Mouse (Mus musculus): ENCODE measurements around the gene Gng7. TPM values are rescaled to one million over a fixed set of nuclear protein-coding genes. Genes with fewer than 3 reads are reported as not detected.
A peak's percentile ranks its signal among the peaks of the same experiment; 100 is the strongest.
"Not testable (repeated sequence)": the region's sequence is repeated elsewhere in the genome, so short reads cannot be mapped to it uniquely, and the experiment has no call there.

The Gng7 gene
- polyA plus RNA-seq (2016; fragmentation: Nextera tagmentation; extraction: Ambion mirVana), result 6.0 and 8.4 TPM in 2 replicates

- Histone ChIP-seq H3K27me3 (ENCODE audit: low read depth, poor library complexity, severe bottlenecking) (peaks cover 8% of the 10 kb centered on the region; the same call in 1 of the 2 replicates), H3K27ac (replicated peaks) (peak within 1 kb of the TSS; percentile 76), H3K4me1 (peaks cover 25% of the 10 kb centered on the region), H3K4me3 (peak within 1 kb of the TSS; percentile 56), H3K9me3 (replicated peaks) (no peaks in the 10 kb centered on the region), H3K36me3 (no peaks in the 10 kb centered on the region)
- peak; percentile 99 for DNase-seq (ENCODE audit: low spot score)
- 10% methylated on average over 31 of the region's 31 CpGs for WGBS
Measured at GRCm38 (mm10) chr10:81014393-81015384, at the start of gene Gng7. TSS of gene Gng7 (minus strand) at chr10:81014945.

GRCm38 (mm10) chr10:81064519-81064918 lies 49.8 kb upstream of the Gng7 start:
- DNase-seq (ENCODE audit: low spot score); H3K36me3 ChIP-seq; H3K27ac ChIP-seq (replicated peaks); H3K27me3 ChIP-seq (ENCODE audit: low read depth, poor library complexity, severe bottlenecking); H3K4me3 ChIP-seq; H3K9me3 ChIP-seq (replicated peaks): not testable (repeated sequence)
- peaks cover 15% of the 10 kb centered on the region for H3K4me1 ChIP-seq
- 89% methylated on average over 8 of the region's 8 CpGs for WGBS

- no peaks in the 10 kb centered on the region for H3K27me3 ChIP-seq (ENCODE audit: low read depth, poor library complexity, severe bottlenecking)
- H3K36me3 ChIP-seq, result 0 out of 2 replicates have a peak, but pooled peaks cover 3% of the 10 kb centered on the region
- H3K4me1 ChIP-seq, result peaks cover 24% of the 10 kb centered on the region
- WGBS, result 69% methylated on average over 4 of the region's 4 CpGs
- no peaks in the 10 kb centered on the region for H3K9me3 ChIP-seq (replicated peaks)
- DNase-seq (ENCODE audit: low spot score), result no peak
- no peak overlapping the region for H3K4me3 ChIP-seq
- H3K27ac ChIP-seq (replicated peaks), result no peak overlapping the region
Measured at GRCm38 (mm10) chr10:81062710-81063109, 48.0 kb upstream of the Gng7 start.

GRCm38 (mm10) chr10:81059603-81060543 lies 45.1 kb upstream of the Gng7 start, which contains the start of gene Sgta:
TSS of gene Sgta (minus strand) at chr10:81060181.
- H3K9me3 ChIP-seq (replicated peaks), result no peaks in the 10 kb centered on the region
- no peaks in the 10 kb centered on the region for H3K27me3 ChIP-seq (ENCODE audit: low read depth, poor library complexity, severe bottlenecking)
- H3K36me3 ChIP-seq, result peaks cover 22% of the 10 kb centered on the region
- peak; percentile 99 for DNase-seq (ENCODE audit: low spot score)
- H3K4me1 ChIP-seq, result peaks cover 24% of the 10 kb centered on the region
- peak within 1 kb of the TSS; percentile 86 for H3K27ac ChIP-seq (replicated peaks)
- peak within 1 kb of the TSS; percentile 73 for H3K4me3 ChIP-seq
- WGBS, result under 1% methylated on average over 48 of the region's 48 CpGs

- Histone ChIP-seq H3K4me3 (peak overlapping the region; percentile 73), H3K4me1 (peaks cover 24% of the 10 kb centered on the region), H3K27me3 (ENCODE audit: low read depth, poor library complexity, severe bottlenecking) (no peaks in the 10 kb centered on the region), H3K27ac (replicated peaks) (no peak overlapping the region), H3K36me3 (peaks cover 29% of the 10 kb centered on the region), H3K9me3 (replicated peaks) (no peaks in the 10 kb centered on the region)
- no peak for DNase-seq (ENCODE audit: low spot score)
- 91% methylated on average over 6 of the region's 6 CpGs for WGBS
Measured at GRCm38 (mm10) chr10:81058896-81059295, 44.2 kb upstream of the Gng7 start.

GRCm38 (mm10) chr10:81057406-81058130 lies 42.8 kb upstream of the Gng7 start:
- 0 out of 2 replicates have a peak overlapping the region, but pooled peaks have one; percentile 12 for H3K4me3 ChIP-seq
- H3K27ac ChIP-seq (replicated peaks), result no peak overlapping the region
- peaks cover 41% of the 10 kb centered on the region for H3K36me3 ChIP-seq
- no peaks in the 10 kb centered on the region for H3K9me3 ChIP-seq (replicated peaks)
- no peaks in the 10 kb centered on the region for H3K27me3 ChIP-seq (ENCODE audit: low read depth, poor library complexity, severe bottlenecking)
- WGBS, result 95% methylated on average over 23 of the region's 23 CpGs
- H3K4me1 ChIP-seq, result peaks cover 24% of the 10 kb centered on the region
- DNase-seq (ENCODE audit: low spot score), result no peak

- H3K27ac ChIP-seq (replicated peaks); H3K9me3 ChIP-seq (replicated peaks); H3K27me3 ChIP-seq (ENCODE audit: low read depth, poor library complexity, severe bottlenecking); H3K4me3 ChIP-seq; DNase-seq (ENCODE audit: low spot score): not testable (repeated sequence)
- 88% methylated on average over 11 of the region's 11 CpGs for WGBS
- Histone ChIP-seq H3K4me1 (peaks cover 24% of the 10 kb centered on the region), H3K36me3 (peaks cover 58% of the 10 kb centered on the region)
Measured at GRCm38 (mm10) chr10:81055802-81056340, 41.1 kb upstream of the Gng7 start.

GRCm38 (mm10) chr10:81055169-81055568 lies 40.4 kb upstream of the Gng7 start:
- Histone ChIP-seq H3K27me3 (ENCODE audit: low read depth, poor library complexity, severe bottlenecking) (no peaks in the 10 kb centered on the region), H3K4me3 (no peak overlapping the region), H3K4me1 (peaks cover 24% of the 10 kb centered on the region), H3K27ac (replicated peaks) (no peak overlapping the region), H3K9me3 (replicated peaks) (no peaks in the 10 kb centered on the region), H3K36me3 (peaks cover 65% of the 10 kb centered on the region)
- WGBS, result 94% methylated on average over 6 of the region's 6 CpGs
- DNase-seq (ENCODE audit: low spot score), result no peak

- no peak overlapping the region for H3K4me3 ChIP-seq
- peaks cover 3% of the 10 kb centered on the region for H3K4me1 ChIP-seq
- no peak for DNase-seq (ENCODE audit: low spot score)
- WGBS, result 90% methylated on average over 5 of the region's 5 CpGs
- H3K36me3 ChIP-seq, result peaks cover 88% of the 10 kb centered on the region
- no peaks in the 10 kb centered on the region for H3K27me3 ChIP-seq (ENCODE audit: low read depth, poor library complexity, severe bottlenecking)
- H3K27ac ChIP-seq (replicated peaks), result no peak overlapping the region
- no peaks in the 10 kb centered on the region for H3K9me3 ChIP-seq (replicated peaks)
Measured at GRCm38 (mm10) chr10:81052577-81052976, 37.8 kb upstream of the Gng7 start.

GRCm38 (mm10) chr10:81051133-81051532 lies 36.4 kb upstream of the Gng7 start:
- peaks cover 92% of the 10 kb centered on the region for H3K36me3 ChIP-seq
- no peaks in the 10 kb centered on the region for H3K27me3 ChIP-seq (ENCODE audit: low read depth, poor library complexity, severe bottlenecking)
- no peaks in the 10 kb centered on the region for H3K4me1 ChIP-seq
- no peak for DNase-seq (ENCODE audit: low spot score)
- no peak overlapping the region for H3K4me3 ChIP-seq
- no peak overlapping the region for H3K27ac ChIP-seq (replicated peaks)
- 91% methylated on average over 6 of the region's 6 CpGs for WGBS
- no peaks in the 10 kb centered on the region for H3K9me3 ChIP-seq (replicated peaks)

GRCm38 (mm10) chr10:81050645-81051044 lies 35.9 kb upstream of the Gng7 start:
- DNase-seq (ENCODE audit: low spot score), result no peak
- Histone ChIP-seq H3K27ac (replicated peaks) (no peak overlapping the region), H3K4me3 (no peak overlapping the region), H3K27me3 (ENCODE audit: low read depth, poor library complexity, severe bottlenecking) (no peaks in the 10 kb centered on the region), H3K36me3 (peaks cover 97% of the 10 kb centered on the region), H3K4me1 (no peaks in the 10 kb centered on the region), H3K9me3 (replicated peaks) (no peaks in the 10 kb centered on the region)
- 91% methylated on average over 4 of the region's 4 CpGs for WGBS
